Mouse (Mus musculus) adrenal gland, adult 2 months (tissue): Measurements from ENCODE around the gene Fbxl21. TPM values are rescaled to one million over a fixed set of nuclear protein-coding genes. Genes with fewer than 3 reads are reported as not detected.
A peak's percentile ranks its signal among the peaks of the same experiment; 100 is the strongest.

ENCODE experiments used
- DNase-seq: peaks from one replicate; pipeline ENCODE4 v3.0.0; 2021
- long read RNA-seq: library from polyadenylated mRNA; stranded (forward); transcript quantifications from one replicate; pipeline ENCODE4 v2.0.0, GENCODE M21; 2021
- polyA plus RNA-seq: library from polyadenylated mRNA; depleted of rRNA; stranded (reverse); fragments of >200 nt; gene quantifications from 2 replicates; pipeline ENCODE4 v1.2.3, GENCODE M21; 2012; rRNA removed
- total RNA-seq, 2 experiments: library from RNA; stranded (reverse); gene quantifications; 2 replicates each; pipeline ENCODE4 v1.2.3; 2021

Fbxl21 gene
- total RNA-seq (1 to 10 TPM; 4.0 to 6.5 TPM), polyA plus RNA-seq (1.5 and 2.9 TPM in 2 replicates)
- long read RNA-seq, partial matches to known transcripts = 0 of 2 reads
- long read RNA-seq, other reads (novel, unspliced or antisense) = 0 of 2 reads

DNA sequence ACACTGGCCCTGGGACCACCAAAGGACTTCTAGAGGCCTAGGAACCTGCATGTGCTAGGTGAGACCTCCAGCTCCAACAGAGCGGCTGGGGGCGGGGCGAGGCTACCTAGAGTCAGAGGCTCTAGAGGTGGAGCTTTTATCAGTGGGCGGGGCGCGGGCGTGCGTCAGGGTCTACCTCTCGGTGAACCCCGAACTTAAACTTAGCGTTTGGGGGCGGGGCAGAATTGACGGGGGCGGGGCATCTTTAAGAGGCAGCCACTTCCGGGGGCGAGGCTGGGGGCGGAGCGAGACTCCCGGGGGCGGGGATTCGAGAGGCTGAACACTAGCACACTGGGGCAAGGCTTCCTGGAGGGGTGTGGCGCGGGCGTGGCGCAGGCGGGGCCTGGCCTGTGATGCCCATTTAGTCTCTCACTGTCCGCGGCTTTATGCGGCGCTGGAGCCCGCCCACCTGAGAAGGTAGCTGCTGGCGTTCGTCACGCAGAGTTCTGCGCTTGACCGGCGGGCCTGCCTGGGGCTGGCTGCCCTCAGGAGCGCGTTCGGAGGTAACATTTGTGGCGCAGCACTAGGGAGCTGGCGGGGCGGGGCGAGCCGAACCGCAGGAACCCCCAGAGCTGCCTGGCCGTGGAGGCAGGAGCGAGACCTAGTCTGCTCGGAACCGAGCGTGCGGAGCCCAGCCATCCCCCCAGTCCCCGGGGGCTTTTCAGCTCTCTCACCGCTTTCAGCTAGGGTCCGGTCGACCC, at the start of gene Fbxl21:
Gene Fbxl21, plus strand, starts transcription at position 392 of the 740 bp plus-strand sequence.
- DNase-seq = peak; percentile 97

DNA sequence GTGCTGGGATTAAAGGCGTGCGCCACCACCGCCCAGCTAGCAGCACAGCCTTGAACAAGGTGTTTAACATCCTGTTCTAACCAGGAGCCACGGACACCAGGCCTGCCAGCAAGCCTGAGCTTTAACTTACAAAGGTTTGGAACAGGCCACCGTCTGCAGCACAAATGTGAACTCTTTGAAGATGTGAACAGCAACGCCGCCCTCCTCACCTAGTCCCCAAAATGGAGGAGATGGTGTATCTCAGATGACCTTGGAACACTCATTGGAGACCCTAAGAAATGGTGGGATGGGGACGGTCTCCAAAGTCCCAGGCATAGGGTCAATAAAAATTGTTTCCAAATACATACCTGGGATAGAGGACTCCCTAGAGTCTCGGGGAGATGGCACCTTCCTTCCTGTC, 49.6 kb upstream of the Fbxl21 start:
- DNase-seq = no peak

DNA sequence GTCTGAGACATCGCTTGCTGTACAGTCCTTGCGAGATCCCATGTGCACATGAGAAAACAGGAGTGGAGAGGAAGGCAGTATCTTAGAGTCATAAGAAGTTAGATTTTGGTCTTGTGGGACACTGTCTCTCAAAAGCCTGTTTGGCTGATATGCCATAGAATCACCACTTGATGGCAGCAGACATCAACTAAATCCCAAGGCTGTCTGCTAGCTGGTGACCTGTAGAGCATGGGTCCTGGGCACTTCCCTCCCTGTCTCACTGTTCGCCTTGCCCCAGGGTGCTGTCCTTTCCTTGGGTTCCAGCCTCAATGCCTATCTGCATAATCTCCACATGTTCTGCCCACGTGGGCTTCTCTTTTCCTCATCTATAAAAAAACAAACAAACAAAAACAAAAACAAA, 46.9 kb upstream of the Fbxl21 start:
- peak; percentile 50 for DNase-seq

DNA sequence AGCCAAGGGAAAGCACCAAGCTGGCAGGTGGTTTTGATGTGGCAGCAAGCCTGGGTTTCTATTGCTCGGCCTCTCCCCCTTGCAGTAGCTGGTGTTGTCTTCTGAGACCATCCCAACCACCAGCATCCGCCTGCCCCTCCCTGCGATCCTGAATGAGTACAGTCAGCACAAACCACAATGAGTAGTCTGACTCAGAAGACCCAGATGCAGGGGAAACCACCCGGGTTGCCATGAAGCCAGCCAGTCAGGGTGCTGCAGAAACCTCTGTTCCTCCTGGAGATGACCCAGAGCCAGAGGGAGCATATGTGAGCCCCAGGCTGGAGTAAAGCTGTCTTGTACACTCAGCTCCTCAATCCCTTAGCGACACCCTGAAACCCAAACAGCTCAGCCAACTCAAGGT, 45.5 kb upstream of the Fbxl21 start:
- no peak for DNase-seq

DNA sequence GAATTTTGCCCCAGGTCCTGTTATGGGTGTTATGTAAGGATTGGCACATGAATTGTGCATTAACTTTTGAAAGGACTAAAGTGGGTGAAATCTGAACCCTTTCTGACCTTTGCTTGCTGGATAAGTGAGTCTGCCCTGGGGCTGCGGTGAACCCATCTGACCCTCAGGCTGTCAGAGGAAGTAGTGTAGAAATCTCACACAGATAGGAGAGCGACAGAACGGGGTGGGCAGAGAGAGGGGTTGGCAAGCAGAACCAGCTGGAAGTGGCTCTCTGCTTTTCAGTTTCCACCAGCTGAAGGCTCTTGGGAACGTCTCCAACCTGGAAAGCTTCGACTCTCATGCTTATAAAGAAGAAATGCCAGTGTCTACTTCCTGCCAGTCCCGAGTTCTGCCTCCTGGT, 45.0 kb upstream of the Fbxl21 start:
- no peak for DNase-seq

DNA sequence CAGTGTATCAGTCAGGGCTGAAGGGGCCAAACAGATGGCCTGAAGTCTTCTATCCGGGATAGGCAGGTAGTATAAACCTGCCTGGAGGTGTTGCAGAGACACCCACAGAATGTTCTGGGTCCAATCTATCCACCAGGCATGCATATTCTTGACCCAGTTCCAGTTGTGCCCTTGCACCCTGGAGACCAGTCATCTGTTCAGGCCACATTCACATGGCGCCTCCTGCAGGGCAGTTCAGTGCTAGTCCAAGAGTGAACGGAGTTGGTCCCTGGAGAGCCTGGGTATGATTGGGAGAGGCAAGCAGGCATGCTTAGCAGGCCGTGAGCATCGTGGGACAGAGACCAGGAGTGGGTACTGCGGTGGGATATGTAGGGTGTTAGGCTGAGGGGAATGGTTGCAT, 44.2 kb upstream of the Fbxl21 start:
- DNase-seq = no peak

DNA sequence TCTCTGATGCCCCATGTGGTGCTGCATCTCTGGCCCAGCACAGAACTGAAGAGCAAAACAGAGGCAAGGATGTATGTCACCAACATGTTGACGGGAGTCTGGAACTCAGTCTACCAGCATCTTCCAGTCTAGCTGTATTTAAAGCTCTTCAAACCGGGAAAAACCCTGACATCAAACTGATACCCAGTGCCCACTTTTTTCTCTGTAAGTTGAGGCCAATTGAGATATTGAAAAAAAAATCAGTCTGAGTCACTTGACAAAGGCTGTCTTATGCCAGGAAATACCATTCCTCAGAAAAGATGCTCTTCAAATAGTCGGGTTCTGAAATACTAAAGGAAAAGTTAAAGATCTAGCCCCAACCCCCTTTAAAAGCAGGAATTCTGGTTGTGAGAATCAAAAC, 40.1 kb upstream of the Fbxl21 start, which contains the start of gene Il9:
Gene Il9, minus strand, starts transcription at position 101 of the 400 bp plus-strand sequence.
- no peak for DNase-seq

DNA sequence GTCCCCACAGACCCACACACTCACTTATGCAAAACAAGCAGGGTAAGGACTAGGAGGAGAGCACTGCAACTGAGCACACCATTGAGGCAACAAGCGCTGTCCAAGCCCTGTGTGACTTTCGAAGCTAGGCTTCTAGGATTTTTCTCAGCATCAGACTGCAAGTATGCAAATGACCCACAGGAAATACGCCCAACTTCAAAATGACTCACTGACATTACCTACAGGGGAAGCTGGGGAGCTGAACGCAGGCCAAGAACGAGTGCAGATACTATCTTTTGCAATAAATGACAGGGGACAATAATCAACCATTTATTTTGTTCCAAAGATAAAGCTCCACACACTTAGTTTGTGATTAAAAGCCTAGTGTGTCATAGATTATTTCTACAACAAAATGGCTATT, 34.3 kb upstream of the Fbxl21 start:
- DNase-seq = no peak

DNA sequence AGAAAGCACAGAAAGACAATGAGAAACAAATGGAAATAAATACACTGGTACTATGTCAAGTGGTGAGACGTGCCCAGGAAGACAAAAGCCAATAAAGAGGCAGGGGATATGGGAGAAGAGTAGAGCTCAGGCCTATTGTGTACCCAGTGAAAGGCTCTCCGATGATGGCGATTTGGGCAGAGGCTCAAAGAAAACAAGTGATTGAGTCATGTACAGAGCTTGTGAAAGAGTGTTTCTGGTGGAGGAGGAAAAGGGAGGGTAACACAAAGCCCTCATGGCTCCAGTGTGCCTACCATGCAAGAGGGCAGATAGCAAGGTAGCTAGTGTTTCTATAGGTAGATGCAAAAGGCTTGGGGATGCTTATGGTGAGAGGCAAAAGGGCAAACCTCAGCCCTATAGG, 27.8 kb upstream of the Fbxl21 start:
- DNase-seq = peak; percentile 55

DNA sequence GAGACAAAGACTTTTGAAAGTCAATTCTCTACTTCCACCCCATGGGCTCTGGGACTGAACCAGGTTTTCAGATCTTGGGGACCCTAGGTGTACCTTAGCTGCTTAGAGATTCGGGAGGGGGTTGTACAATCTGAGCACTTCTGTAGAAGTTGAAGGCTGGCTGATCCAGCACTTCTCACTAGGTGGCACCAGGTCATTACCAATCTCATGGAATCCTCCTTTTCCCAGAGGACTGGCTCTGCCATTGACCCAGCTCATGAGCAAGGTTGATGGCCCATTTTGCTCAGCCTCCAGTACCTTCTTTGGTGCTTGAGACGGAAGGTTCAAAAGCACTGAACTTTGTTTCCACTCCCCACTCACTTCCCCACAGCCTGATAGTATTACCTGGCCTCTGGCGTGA, 22.1 kb upstream of the Fbxl21 start:
- no peak for DNase-seq

DNA sequence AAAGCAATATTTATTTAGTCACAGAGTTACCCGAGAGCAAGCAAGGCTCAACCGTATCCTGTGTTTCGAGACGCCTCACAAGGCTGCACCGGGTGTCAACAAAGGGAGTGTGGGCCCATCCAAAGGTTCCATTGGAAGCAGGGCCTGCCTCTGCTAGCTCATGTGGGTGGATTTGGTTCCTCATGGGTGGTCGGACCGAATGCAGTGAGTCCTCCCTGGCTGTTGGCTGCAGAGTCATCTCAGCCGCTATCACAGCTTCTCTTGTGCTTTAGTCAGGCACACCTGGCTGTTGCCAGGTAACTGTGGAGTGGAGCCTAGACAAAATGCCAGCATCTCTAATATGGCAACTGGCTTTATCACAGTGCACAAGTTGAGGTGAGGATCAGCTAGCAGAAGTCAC, 21.6 kb upstream of the Fbxl21 start:
- no peak for DNase-seq

DNA sequence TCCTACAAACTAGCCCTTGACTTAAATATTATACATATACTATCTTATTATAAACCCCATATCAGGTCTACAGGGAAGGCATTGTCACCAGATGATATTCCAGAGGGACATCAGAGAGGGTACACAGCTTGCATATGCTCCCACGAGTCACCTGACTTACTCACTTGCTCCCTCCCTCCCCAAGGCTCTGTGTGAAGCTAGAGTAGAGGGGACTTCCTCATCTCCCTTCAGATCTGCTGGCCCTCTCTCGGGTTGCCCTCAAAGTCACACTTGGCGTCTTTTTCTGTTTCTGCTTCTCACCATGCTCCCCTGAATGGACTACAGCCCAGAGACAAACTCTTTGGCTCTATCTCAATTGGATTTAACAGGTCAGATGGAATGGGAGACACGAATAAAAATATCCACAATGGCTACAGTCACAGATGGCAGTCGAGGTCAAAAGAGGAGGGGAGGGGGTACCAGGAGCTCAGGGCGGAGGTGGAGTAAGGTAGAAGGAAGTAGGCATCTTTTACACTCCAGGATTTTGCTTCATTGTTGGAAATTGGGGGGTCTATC, 20.3 kb upstream of the Fbxl21 start:
- no peak for DNase-seq

DNA sequence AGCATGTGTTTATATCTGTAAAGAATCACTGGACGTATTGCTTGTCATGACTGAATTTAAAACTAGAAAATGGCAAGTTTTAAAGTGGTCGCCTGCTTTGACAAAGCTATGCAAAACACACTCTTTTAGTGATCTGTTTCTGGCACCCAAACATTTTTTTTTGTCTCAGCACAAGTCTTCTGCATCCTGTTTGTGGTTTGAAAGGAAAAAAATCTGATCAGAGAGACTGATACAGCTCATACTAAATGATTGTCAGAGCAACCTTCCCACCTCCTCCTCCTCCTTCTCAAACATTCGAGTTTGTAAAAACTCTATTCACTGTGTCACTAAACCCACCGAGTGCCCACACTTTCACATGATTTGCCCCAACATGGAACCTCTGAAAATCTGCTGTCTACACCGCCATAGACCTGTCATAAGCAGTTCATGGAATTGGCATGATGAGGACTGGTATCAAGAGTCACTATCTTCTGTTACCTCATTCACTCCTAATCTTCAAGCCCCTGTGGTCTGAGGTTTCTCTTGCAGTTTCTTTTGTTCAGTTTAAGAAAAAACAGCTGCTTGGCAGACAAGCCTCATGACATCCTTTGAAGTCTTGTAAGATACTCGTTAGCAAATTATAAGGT, 15.3 kb upstream of the Fbxl21 start:
- DNase-seq = no peak

DNA sequence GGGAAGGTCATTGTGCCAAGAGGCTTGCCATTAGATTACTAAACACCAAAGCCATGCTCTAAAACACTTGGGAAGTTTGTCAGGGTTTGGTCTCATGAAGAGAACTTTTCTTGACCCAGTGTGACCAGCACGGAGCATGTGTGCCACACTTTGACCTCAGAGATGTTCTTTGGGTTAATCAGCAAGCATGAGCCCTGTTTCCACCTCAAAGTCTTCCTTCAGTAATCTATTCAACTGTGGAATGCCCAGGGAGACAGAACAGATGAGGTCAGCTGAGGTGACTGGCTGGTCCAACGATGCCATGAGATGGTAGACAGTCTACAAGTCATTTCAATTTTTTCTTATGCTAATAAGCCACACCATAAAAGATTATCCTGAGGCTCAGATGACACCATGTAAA, 12.5 kb upstream of the Fbxl21 start:
- DNase-seq = no peak

DNA sequence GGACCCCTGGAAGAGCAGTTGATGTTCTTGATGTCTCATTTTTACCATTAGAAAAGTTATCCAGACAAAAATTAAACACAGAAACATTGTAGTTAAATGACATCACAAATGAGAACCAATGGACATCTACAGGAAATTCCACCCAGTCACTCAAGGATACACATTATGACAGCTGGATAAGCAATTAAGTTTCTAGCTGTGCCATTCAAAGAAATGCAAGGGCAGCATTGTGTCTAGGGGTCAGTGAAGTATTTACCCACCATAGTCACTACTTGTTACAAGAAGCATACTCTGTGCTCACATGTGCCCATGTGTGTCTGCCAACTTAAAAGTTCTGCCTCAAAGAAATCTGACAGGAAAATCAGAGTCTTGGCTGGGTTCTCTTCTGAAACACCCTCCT, 8.7 kb upstream of the Fbxl21 start:
- DNase-seq = no peak

DNA sequence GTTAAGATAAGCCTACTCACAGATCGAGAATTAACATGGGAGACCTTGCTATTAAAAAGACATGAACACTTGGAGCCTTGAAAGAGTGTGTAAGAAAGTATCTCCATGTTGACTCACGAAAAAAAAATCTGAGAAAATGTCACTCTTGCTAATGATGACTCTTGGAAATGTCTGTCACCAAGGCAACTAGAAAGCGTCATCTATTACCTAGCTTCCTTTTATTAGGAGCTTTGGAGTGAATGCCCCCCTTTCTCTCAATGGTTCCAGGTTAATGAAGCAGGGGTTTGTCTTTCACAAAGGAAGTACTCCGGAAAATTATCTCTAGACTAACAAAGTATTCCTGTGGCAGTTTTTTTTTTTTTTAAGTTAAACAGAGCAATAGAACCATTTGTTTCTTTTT, 6.0 kb upstream of the Fbxl21 start:
- no peak for DNase-seq

DNA sequence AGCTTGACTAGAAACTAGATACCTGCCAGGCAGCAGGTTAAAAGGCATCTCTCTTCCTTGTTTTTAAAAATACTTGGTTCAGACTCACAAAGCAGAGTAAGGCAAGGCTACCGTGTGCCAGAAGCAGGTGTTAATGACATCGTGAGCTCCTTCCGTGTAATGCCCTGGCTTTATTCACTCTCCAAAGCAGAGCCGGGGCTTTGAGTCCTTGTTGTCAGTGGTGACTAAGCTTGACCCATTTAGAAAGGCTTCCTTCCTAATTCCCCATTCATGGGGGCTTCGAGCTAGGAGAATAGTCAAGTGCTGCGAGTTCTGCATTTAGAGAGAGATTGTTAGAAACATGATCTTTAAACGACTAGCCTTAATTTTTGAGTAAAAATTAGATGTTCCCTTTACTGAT, 5.5 kb upstream of the Fbxl21 start:
- DNase-seq = no peak

DNA sequence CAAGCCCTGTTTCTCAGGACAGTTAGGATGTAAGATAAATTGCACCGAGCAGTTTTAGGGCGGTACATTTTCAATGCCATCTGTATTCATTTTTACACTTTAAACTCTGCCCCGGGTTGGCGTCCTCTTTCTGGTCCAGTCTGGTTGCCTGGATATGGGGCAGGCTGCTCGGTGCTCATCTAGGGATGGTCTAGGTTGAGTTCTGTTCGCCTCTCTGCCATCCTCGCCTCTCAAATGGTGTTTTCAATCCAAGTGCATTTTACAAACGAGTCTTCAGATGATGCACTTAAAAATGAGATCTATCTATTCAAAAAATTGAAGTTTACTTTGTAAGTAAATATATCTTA, 522 bp downstream of the Fbxl21 start:
- no peak for DNase-seq

DNA sequence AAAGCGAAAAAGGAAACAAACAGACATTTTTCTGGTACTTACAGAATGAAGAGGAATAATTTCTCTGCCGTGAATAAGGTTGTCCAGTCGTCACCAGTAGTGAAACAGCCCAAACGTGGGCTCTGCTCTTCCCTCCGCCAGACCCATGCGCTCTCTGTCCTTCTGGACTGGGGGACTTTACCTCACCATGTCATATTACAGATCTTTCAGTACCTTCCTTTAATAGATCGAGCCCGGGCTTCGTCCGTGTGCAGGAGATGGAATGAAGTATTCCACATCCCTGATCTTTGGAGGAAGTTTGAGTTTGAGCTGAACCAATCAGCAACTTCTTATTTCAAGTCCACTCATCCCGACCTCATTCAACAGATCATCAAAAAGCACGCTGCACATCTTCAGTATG, 4.6 kb downstream of the Fbxl21 start:
- no peak for DNase-seq

DNA sequence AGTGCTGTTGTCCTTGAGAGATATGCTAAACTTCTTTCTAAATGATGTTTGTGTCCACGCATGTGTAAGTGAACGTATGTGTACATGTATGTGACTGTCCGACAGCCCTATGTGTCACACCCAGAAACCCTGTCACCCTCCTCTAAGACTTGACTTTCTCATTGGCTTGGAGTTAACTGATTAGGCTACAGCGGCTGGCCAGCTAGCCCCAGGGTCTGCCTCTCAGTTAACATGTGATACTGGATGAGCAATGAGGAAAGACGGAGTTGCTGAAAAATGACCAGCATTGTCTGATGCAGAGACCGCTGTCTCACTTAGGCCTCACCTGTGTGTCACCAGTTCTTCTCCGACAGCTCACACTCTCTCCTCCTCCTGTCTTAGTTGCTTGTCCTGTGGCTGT, 5.6 kb downstream of the Fbxl21 start:
- DNase-seq = no peak

DNA sequence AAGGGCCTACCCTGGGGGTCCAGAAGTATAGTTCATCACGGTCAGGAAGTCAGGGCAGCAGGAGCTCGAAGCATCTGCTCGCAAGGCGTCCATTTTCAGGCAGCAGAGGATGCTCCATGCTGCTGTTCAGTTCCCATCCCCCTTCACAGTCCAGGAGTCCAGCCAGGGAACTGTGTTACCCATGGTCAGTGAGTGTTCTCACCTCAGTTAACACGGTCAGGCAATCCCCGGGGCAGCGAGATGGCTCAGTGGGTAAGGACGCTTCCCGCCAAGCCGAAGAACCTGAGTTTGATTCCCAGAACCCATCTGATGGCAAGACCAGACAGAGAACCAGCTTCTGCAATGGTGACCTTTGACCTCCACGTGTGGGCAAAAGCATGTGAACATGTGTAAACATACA, 6.0 kb downstream of the Fbxl21 start:
- no peak for DNase-seq

DNA sequence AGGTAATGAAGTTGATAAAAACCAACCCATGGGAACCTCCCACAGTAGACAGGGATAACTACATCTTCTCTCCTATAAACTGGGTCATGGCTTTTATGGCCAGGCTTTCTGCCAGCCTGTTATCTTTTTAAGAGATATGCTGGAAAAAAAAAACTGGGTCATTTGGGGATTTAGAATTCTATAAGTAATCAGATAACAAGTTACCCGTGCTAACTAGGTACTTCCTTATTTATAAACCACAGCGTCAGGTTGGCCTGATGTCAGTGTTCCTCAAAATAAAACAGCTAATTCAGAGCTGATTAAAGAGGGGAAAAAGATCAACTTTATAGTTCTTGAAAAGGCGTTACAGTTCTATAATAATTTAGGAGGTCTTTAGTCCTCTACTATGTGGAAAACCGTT, 6.8 kb downstream of the Fbxl21 start:
- DNase-seq = no peak

DNA sequence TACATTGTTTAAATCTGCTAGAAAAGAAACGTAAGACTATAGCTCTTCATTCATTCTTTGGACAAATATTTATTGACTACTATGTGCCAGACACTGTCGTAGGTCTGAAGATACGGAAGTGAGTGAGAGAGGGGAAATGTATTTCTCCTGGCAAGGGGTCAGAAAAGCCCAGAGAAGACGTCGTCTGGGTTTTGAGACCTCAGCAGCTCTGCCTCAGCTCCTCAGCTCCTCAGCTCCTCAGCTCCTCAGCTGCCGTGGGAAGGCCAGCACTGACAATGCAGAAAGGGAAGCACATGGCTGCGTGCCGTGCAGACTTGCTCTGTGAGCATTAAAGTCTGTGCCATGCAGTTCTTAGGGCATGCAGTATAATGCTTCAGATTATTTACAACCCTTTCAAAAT, 7.4 kb downstream of the Fbxl21 start:
- DNase-seq = no peak

DNA sequence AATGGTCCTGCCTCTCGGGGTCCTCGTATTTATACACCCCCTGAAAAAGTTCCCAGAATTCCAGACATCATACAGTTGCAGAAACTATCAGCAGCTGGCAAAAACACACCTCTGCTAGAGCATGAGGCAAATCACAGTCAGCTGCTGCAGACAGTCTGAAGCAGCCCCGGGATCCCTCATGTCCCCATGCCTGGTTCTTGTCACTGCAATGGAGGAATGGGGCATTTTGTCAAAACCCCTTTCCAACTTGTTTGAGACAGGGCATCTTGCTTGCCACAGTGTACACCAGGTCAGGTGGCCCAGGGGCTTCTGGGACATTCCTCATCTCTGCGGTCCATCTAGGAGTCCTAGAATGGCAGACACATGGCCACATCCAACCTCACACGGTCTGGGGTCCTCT, 12.7 kb downstream of the Fbxl21 start:
- DNase-seq = no peak
